Mouse (Mus musculus): Measurements from ENCODE around the gene Hist1h3g. TPM values are rescaled to one million over a fixed set of nuclear protein-coding genes. Genes with fewer than 3 reads are reported as not detected.
"Not testable (repeated sequence)": the region's sequence is repeated elsewhere in the genome, so short reads cannot be mapped to it uniquely, and the experiment has no call there.

Gene Hist1h3g
- total RNA-seq, 2 experiments from 2014 or later: 3.6 to 5.5 TPM

DNA sequence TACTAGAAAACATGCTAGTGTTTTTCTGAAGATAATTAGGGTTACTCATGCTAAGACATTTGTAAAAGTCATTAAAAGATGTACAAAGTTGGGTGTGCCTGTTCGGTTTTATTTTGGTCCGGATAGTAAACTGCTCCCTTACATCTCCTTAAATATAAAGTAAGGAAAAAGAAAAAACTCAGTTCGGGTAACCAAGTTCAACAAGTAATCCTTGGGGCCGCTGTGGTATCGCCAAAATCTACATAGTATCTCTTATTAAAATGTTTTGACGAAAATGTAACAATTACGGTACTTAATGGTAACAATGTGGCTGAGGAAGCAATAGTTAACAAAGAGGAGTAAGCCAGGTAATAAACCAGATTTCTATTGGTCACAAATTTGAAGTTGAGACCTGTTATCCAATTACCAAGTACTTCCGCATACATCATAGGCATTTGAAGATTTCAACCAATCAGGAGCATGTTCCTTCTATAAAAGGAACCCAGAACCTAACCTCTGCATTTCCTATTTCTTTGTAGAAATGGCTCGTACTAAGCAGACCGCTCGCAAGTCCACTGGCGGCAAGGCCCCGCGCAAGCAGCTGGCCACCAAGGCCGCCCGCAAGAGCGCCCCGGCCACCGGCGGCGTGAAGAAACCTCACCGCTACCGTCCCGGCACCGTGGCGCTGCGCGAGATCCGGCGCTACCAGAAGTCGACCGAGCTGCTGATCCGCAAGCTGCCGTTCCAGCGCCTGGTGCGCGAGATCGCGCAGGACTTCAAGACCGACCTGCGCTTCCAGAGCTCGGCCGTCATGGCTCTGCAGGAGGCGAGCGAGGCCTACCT is 9.0 kb downstream of the Hist1h3g start, which contains the start of gene Hist1h3f:
Gene Hist1h3f, plus strand, starts transcription at position 88 of the 822 bp plus-strand sequence.
- DNase-seq (ENCODE audit: low spot score in 2 of 2): peak; percentile 73 to 89
- no peak for TF ChIP-seq CTCF (conservative IDR thresholded peaks at IDR 0.05)
- Histone ChIP-seq H3K4me3 (peak within 1 kb of the TSS; percentile 70), H3K27ac (peak within 1 kb of the TSS; percentile 83)

GRCm38 (mm10) chr13:23544787-23545120 is 9.5 kb downstream of the Hist1h3g start:
- Histone ChIP-seq H3K4me3 (peak overlapping the region; percentile 70), H3K27ac (peak overlapping the region; percentile 83)
- not testable (repeated sequence) for DNase-seq (ENCODE audit: low spot score in 2 of 2)

DNA sequence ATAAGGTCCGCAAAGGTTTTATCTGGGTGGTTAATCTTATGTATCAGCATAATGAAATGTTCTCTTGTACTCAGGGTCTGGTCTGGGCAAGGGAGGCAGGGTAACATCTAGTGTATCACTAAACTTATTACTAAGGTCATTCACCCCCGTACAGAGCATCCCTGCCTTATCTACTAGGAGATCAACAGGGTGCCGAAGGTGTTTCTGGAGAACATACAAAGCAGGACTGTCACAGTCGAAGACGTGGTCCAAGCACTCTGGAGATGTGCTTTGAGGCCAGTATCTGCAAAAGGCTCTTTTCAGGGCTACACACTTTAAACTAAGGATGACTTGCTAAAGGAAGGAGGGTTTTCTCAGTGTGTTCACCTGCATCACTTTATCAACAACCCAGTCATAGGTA is 11.5 kb downstream of the Hist1h3g start:
- DNase-seq (ENCODE audit: low spot score in 2 of 2): no peak
- Histone ChIP-seq H3K4me3 (no peak overlapping the region), H3K27ac (no peak overlapping the region)
- no peak for TF ChIP-seq CTCF (conservative IDR thresholded peaks at IDR 0.05)

GRCm38 (mm10) chr13:23550761-23551145 is 15.5 kb downstream of the Hist1h3g start:
- Histone ChIP-seq H3K27ac (peak overlapping the region; percentile 85), H3K4me3 (peak overlapping the region; percentile 58)
- no peak for TF ChIP-seq CTCF (conservative IDR thresholded peaks at IDR 0.05)
- no peak for DNase-seq (ENCODE audit: low spot score in 2 of 2)

DNA sequence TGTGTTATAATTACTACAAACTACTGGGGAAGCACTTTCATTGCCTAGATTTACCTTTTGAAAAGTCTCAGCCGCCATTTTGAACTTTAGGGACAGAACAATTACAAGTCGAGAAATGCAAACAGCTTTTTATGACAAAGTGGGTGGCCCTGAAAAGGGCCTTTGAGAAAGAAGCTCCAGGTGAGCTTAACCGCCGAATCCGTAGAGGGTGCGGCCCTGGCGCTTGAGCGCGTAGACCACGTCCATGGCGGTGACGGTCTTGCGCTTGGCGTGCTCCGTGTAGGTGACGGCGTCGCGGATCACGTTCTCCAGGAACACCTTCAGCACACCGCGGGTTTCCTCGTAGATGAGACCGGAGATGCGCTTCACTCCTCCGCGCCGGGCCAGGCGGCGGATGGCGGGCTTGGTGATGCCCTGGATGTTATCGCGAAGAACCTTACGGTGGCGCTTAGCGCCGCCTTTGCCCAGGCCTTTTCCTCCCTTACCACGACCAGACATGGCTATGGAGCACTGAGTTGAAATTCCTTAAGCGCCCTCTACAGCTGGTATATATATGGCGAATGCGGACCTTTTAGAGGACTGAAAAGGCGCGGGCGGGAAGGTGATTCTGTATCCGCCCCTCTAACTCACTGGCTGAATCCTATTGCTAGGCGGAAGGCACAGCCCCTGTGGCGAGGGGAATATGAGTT is 16.1 kb downstream of the Hist1h3g start, which contains the start of gene Hist1h4f:
Gene Hist1h4f, minus strand, starts transcription at position 503 of the 689 bp plus-strand sequence.
- peak; percentile 68 for TF ChIP-seq CTCF (conservative IDR thresholded peaks at IDR 0.05)
- DNase-seq (ENCODE audit: low spot score in 2 of 2): peak; percentile 88 to 94
- H3K27ac ChIP-seq: peak within 1 kb of the TSS; percentile 85
- peak within 1 kb of the TSS; percentile 58 for H3K4me3 ChIP-seq

- no peak for TF ChIP-seq CTCF (conservative IDR thresholded peaks at IDR 0.05)
Observed at GRCm38 (mm10) chr13:23551931-23552914, 17.0 kb downstream of the Hist1h3g start.

GRCm38 (mm10) chr13:23552962-23553361 is 17.7 kb downstream of the Hist1h3g start, which contains the start of gene Hist1h1d:
TSS of gene Hist1h1d (plus strand) at chr13:23553262.
- H3K4me3 ChIP-seq: no peak within 1 kb of the TSS
- TF ChIP-seq CTCF (conservative IDR thresholded peaks at IDR 0.05): no peak
- DNase-seq (ENCODE audit: low spot score in 2 of 2): no peak
- peak within 1 kb of the TSS; percentile 78; the same call in 1 of the 2 replicates for H3K27ac ChIP-seq

More at GRCm38 (mm10) chr13:23551931-23552914, 17.0 kb downstream of the Hist1h3g start:
- Histone ChIP-seq H3K4me3 (peak overlapping the region; percentile 58), H3K27ac (no peak overlapping the region; the same call in 1 of the 2 replicates)
- no peak for DNase-seq (ENCODE audit: low spot score in 2 of 2)

GRCm38 (mm10) chr13:23554393-23554792 is 19.2 kb downstream of the Hist1h3g start:
- no peak for TF ChIP-seq CTCF (conservative IDR thresholded peaks at IDR 0.05)
- peak overlapping the region; percentile 78 for H3K27ac ChIP-seq
- peak overlapping the region; percentile 62 for H3K4me3 ChIP-seq

GRCm38 (mm10) chr13:23554925-23555838 is 20.0 kb downstream of the Hist1h3g start:
- DNase-seq (ENCODE audit: low spot score in 2 of 2): peak; percentile 75 to 82
- H3K27ac ChIP-seq: peak overlapping the region; percentile 78
- peak overlapping the region; percentile 62 for H3K4me3 ChIP-seq
- TF ChIP-seq CTCF (conservative IDR thresholded peaks at IDR 0.05): no peak

More at GRCm38 (mm10) chr13:23554393-23554792, 19.2 kb downstream of the Hist1h3g start:
- DNase-seq (ENCODE audit: low spot score in 2 of 2): no peak

DNA sequence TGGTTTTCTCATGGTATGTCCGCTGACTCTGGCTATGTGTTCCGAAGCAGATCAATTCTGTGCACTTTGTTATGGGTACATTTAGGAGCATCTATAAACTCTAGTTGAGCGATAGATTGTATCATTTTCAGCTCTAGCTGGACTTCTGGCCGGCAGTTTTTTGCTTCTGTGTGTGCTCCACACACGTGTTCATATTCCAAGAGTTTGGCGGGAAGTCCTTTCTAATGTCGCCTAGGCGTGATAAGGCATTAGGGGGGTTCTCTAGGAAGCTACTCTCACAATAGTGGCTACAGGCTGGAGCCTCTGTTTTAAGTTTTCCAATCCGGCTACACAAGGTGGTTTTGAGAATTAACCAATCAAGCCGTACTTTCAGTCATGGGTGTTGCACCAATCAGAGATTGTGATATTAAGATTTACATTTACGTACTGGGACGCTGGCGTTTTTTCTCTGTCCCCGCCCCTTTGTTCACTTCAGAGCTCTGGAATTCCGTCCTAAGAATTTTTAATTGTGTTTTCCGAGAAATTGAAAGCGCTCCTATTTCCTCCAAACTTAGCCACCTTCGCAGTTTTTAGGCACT is 20.7 kb downstream of the Hist1h3g start:
- H3K27ac ChIP-seq: peak overlapping the region; percentile 78
- H3K4me3 ChIP-seq: peak overlapping the region; percentile 62
- peak; percentile 66 to 85 for DNase-seq (ENCODE audit: low spot score in 2 of 2)
- no peak for TF ChIP-seq CTCF (conservative IDR thresholded peaks at IDR 0.05)

DNA sequence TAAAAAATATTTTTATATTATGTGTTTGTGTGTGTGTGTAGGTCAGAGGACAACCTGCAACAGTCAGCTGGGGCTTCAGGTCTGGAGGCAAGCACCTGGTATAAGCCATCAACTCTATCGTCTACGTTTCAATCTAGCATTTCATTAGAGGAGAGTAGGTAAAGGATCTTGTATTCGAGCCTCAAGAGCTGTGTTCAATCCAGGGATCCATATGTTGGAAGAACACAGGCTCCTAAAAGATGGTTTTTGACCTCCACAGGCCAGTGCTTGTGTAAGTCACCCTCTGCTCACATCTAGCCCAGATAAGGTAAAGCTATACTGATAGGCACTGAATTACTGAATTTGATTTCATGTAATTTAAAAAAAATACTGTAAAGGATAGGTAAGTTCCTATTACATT is 21.7 kb downstream of the Hist1h3g start:
- Histone ChIP-seq H3K4me3 (no peak overlapping the region), H3K27ac (peak overlapping the region; percentile 78; the same call in 1 of the 2 replicates)
- no peak for DNase-seq (ENCODE audit: low spot score in 2 of 2)
- no peak for TF ChIP-seq CTCF (conservative IDR thresholded peaks at IDR 0.05)

- H3K27ac ChIP-seq; H3K4me3 ChIP-seq; DNase-seq (ENCODE audit: low spot score in 2 of 2): not testable (repeated sequence)
Observed at GRCm38 (mm10) chr13:23560699-23561098, 25.5 kb downstream of the Hist1h3g start.

DNA sequence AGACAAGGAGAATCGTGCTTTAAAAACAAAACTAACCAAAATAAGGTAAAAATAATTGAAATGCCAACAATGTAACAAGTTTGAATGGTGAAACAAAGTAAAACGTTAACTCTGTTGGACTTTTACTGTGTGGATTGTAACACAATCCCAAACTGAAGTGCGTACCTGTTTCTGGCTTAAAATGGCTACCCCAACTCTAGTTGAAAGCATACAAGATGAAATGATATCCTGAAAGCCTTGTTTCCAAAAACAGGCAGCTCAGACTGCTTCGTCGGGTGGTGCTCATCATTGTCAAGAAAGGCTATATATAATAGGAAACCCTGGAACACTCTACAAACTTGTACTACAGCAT is 26.3 kb downstream of the Hist1h3g start:
- not testable (repeated sequence) for DNase-seq (ENCODE audit: low spot score in 2 of 2)
- Histone ChIP-seq H3K27ac (peak overlapping the region; percentile 97), H3K4me3 (peak overlapping the region; percentile 73)

DNA sequence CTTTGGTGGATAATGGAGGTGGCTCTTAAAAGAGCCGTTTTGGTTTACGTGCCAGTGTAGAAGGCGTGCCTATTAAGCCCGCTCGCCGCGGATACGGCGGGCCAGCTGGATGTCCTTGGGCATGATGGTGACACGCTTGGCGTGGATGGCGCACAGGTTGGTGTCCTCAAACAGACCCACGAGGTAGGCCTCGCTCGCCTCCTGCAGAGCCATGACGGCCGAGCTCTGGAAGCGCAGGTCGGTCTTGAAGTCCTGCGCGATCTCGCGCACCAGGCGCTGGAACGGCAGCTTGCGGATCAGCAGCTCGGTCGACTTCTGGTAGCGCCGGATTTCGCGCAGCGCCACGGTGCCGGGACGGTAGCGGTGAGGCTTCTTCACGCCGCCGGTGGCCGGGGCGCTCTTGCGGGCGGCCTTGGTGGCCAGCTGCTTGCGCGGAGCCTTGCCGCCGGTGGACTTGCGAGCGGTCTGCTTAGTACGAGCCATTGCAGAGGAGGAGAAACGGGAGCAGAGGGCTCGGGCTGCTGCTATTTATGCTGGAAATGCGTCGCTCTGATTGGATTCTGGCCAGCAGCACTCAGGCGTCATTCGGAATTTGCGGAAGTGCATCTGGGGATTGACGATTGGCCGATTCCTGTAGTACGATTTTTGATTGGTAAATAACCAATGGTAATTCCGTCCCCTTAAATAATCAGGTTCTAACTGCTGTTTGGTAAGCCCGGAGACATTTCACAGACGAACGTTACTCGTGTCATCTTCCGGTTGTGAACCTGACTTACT is 26.8 kb downstream of the Hist1h3g start, which contains the start of gene Hist1h3e:
Gene Hist1h3e, minus strand, starts transcription at position 487 of the 777 bp plus-strand sequence.
- peak; percentile 93 to 96 for DNase-seq (ENCODE audit: low spot score in 2 of 2)
- peak within 1 kb of the TSS; percentile 97 for H3K27ac ChIP-seq
- H3K4me3 ChIP-seq: peak within 1 kb of the TSS; percentile 73
